Mouse (Mus musculus) right cerebral cortex, postnatal 10 days (tissue): ENCODE results near the gene Abca2.

ENCODE experiments used
- DNase-seq, 2 experiments: peaks; one replicate each; pipeline ENCODE4 v3.0.0; 2021; ENCODE audit warnings: low spot score in 2 of 2

The Abca2 gene

GRCm38 (mm10) chr2:25425481-25425880 is 3.0 kb upstream of the Abca2 start:
- no peak for DNase-seq

- DNase-seq = peak; percentile 79 to 85
These were observed 1.7 kb upstream of the Abca2 start for GRCm38 (mm10) chr2:25426721-25427191.

GRCm38 (mm10) chr2:25427256-25427655 is 1.2 kb upstream of the Abca2 start:
- DNase-seq = no peak

- no peak for DNase-seq
These were observed 1.1 kb downstream of the Abca2 start for GRCm38 (mm10) chr2:25429435-25430180.

DNA sequence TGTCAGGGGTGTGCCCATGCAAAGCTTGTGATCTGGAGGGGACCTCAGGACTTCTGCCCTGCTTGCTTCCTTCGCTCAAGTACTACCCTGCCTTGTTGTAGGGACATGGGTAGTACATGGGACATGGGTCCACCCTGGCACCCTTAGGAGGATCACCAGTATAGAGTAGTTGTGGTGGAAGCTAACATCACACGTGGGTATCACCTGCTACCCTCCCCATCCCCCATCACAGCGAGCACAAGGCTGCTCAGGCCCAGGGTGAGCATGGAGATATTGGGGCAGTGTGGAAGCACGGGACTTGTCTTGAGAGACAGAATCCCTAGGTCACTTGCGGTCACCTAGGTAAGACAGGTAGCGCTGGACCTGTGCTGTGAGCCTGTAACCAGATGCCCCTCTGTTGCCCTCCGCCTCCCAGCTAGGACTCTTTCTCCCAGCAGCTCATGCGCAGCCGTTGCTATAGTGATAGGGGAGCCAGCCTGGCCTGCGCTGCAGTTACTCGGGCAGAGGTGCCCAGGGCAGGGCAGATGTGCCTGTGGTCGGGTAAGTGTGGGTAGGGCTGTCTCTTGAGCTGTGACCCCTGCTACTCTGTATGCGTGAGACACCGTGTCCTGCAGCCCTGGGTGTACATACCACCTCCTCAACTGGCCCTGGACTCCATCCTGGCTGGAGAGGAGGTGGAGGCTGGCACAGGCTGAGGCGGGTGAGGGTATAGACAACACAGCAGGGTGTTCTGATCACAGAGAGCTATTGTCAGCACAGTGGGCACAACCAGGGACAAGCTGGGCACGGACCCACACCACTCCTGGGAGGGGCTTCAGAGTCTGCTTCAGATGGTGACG is 2.1 kb downstream of the Abca2 start:
- DNase-seq = no peak

DNA sequence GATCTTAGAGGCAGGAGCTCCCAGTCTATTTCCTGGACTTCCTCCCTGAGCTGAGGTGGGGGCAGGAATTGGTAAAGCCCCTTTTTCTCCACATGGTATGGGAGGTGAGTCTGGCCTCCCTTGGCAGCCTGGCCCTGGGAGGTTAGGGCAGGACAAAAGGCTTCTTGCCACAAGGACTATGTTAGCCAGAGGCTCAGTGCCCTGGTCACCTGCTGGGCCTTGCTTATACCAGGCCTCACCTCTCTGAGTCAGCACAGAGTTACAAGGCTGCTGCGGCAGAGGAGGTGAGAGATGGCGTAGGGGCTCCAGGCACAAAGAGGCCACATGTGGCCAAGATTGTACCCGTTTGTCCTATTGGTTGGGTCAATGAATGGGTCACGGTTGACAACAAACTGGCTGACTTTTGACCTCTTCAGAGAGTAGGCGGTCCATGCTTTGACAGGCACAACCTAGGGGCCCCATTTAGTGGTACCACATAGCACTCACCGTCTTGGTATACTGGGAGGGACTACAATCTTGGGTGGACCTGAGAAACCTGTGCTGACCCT is 2.9 kb downstream of the Abca2 start:
- no peak for DNase-seq

- no peak for DNase-seq
These were observed 4.0 kb downstream of the Abca2 start for GRCm38 (mm10) chr2:25432326-25433098.

DNA sequence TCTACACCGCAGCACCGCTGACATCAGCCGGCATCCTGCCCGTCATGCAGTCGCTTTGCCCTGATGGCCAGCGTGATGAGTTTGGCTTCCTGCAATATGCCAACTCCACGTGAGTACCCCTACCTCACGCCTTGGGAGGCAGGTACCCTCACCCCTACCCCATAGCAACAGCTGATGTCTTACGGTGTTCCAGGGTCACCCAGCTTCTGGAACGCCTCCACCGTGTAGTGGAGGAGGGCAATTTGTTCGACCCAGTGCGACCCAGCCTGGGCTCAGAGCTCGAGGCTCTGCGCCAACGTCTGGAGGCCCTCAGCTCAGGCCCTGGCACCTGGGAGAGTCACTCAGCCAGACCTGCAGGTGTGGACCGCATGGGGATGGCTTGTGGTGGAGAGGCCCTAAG is 4.6 kb downstream of the Abca2 start:
- no peak for DNase-seq

DNA sequence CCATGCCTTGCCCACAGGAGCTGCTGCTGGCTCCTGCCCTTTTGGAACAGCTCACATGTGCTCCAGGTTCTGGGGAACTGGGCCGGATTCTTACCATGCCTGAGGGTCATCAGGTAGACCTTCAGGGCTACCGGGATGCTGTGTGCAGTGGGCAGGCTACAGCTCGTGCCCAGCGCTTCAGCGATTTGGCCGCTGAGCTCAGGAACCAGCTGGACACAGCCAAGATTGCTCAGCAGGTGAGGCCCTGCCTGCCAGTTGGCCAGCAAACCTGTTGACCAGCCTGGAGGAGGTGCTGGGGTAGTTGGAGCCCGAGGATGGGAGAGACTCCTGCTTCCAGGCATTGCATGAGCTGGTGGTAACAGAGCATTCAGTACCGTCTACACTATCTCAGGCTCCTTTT is 5.8 kb downstream of the Abca2 start:
- DNase-seq = no peak

GRCm38 (mm10) chr2:25436286-25436820 is 7.8 kb downstream of the Abca2 start:
- peak in 1 of 2 experiments; percentile 10 for DNase-seq

- DNase-seq = no peak
These were observed 12.6 kb downstream of the Abca2 start for GRCm38 (mm10) chr2:25441067-25441466.

GRCm38 (mm10) chr2:25442682-25443081 is 14.2 kb downstream of the Abca2 start:
- no peak for DNase-seq

GRCm38 (mm10) chr2:25450853-25451647 is 22.5 kb downstream of the Abca2 start:
- DNase-seq = no peak

- no peak for DNase-seq
These were observed 24.4 kb downstream of the Abca2 start for GRCm38 (mm10) chr2:25452951-25453350.

DNA sequence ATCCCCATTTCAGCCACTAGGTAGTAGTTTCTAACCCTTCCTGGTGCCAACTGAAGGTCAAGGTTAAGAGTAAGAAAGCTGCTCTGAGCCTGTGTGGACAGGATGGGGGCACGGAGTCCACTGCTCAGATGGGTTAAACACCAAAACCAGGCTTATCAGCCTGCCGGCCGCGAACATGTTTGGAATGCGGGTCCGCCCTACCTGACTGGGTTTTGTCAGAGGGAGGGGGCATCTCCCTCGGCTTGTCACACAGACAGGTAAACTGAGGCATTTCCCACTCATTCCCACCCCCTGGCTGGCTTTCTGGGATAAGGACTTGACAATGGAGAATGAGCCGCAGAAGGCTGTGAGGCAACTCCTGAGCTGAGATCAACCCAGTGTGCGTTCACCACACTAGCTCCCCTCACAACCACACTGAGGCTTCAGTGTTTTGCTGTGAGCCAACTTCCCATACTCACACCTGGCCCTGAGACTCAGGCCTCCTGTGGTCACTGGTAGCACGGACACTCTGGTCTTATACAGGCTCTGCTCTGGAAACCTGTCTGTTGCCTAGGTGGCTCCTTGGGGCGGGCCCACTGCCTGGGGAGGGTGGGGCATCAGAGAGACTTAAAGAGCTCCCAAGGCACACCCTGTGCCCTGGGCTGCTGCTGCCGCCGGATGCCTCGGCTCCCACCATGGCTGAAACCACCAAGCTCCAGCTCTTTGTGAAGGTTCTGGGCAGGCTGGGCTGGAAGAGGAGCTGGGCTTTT is 27.9 kb downstream of the Abca2 start, which contains the start of gene Clic3:
TSS of gene Clic3 (plus strand) at position 634 of the 749 bp plus-strand sequence.
- DNase-seq = no peak

DNA sequence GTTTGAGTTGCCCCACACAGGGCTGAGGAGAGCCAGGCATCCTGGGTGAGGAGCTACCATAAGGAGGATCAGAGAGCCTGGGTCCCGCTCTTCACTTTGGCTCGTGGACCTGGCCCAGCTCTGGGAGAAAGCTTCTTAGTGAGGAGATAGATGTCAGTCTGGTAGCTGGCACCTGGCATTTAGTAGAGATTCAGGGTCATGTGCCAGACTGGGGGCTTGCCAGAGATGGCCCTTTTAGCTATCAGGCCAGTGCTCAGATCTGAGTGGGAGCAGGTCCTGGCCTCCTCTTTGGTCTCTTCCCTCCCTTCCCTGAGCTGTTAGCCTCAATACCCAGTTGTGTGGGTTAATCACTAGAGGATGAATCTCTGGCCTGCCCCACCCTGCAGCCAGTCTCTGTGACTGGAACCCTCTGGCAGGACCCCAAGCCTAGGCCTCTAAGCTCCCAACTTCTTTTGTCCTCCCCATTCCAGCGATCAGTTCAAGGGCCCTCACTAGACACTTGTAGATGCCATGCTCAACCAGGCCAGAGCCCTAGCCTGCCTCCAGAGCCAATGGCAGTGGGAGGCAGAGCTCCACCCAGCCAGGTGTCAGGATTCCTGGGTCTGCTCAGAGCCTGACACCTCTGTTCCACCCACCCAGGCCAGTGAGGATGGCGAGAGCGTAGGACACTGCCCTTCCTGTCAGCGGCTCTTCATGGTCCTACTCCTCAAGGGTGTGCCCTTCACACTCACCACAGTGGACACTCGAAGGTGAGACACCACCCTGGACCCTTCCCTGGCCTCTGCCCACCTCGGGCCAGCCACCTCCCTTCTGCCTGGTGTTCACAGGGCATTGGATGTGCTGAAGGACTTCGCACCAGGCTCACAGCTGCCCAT is 28.8 kb downstream of the Abca2 start:
- peak in 1 of 2 experiments; percentile 33 for DNase-seq

- DNase-seq = peak in 1 of 2 experiments; percentile 46
These were observed 30.4 kb downstream of the Abca2 start for GRCm38 (mm10) chr2:25458911-25459310.

- DNase-seq = peak; percentile 61 to 67
These were observed 31.6 kb downstream of the Abca2 start for GRCm38 (mm10) chr2:25460135-25460534.
